Mouse (Mus musculus): ENCODE measurements around the gene Lysmd3. TPM values are rescaled to one million over a fixed set of nuclear protein-coding genes. Genes with fewer than 3 reads are reported as not detected.

Gene Lysmd3
- polyA plus RNA-seq, 1 experiment: 6.4 TPM

GRCm38 (mm10) chr13:81663566-81664330 lies 6.3 kb downstream of the Lysmd3 start:
- TF ChIP-seq CTCF (IDR thresholded peaks at IDR 0.05; ENCODE audit: extremely low read depth, insufficient read depth, low read length) (no peak), POLR2A (IDR thresholded peaks at IDR 0.05; ENCODE audit: extremely low read depth, insufficient read depth, low read length) (no peak)
- no peak overlapping the region for H3K27ac ChIP-seq (ENCODE audit: insufficient read depth, low read length)
- no peak overlapping the region for H3K4me3 ChIP-seq (ENCODE audit: insufficient read depth, low read length)
- peaks cover 4% of the 10 kb centered on the region for H3K4me1 ChIP-seq (ENCODE audit: control insufficient read depth, insufficient read depth, low read length)

GRCm38 (mm10) chr13:81664331-81664698 lies 6.9 kb downstream of the Lysmd3 start:
- Histone ChIP-seq H3K4me1 (ENCODE audit: control insufficient read depth, insufficient read depth, low read length) (peaks cover 4% of the 10 kb centered on the region), H3K4me3 (ENCODE audit: insufficient read depth, low read length) (no peak overlapping the region), H3K27ac (ENCODE audit: insufficient read depth, low read length) (no peak overlapping the region)
- TF ChIP-seq POLR2A (IDR thresholded peaks at IDR 0.05; ENCODE audit: extremely low read depth, insufficient read depth, low read length): no peak
- no peak for TF ChIP-seq CTCF (IDR thresholded peaks at IDR 0.05; ENCODE audit: extremely low read depth, insufficient read depth, low read length)

GRCm38 (mm10) chr13:81667713-81668112 lies 10.2 kb downstream of the Lysmd3 start:
- H3K27ac ChIP-seq (ENCODE audit: insufficient read depth, low read length): no peak overlapping the region
- no peak overlapping the region for H3K4me3 ChIP-seq (ENCODE audit: insufficient read depth, low read length)
- TF ChIP-seq POLR2A (IDR thresholded peaks at IDR 0.05; ENCODE audit: extremely low read depth, insufficient read depth, low read length) (no peak), CTCF (IDR thresholded peaks at IDR 0.05; ENCODE audit: extremely low read depth, insufficient read depth, low read length) (no peak)
- H3K4me1 ChIP-seq (ENCODE audit: control insufficient read depth, insufficient read depth, low read length): peaks cover 4% of the 10 kb centered on the region

GRCm38 (mm10) chr13:81675333-81675732 lies 17.9 kb downstream of the Lysmd3 start:
- TF ChIP-seq CTCF (IDR thresholded peaks at IDR 0.05; ENCODE audit: extremely low read depth, insufficient read depth, low read length) (no peak), POLR2A (IDR thresholded peaks at IDR 0.05; ENCODE audit: extremely low read depth, insufficient read depth, low read length) (no peak)

GRCm38 (mm10) chr13:81683107-81683506 lies 25.6 kb downstream of the Lysmd3 start:
- TF ChIP-seq POLR2A (IDR thresholded peaks at IDR 0.05; ENCODE audit: extremely low read depth, insufficient read depth, low read length): no peak
- no peak for TF ChIP-seq CTCF (IDR thresholded peaks at IDR 0.05; ENCODE audit: extremely low read depth, insufficient read depth, low read length)
- no peak overlapping the region for H3K27ac ChIP-seq (ENCODE audit: insufficient read depth, low read length)
- peaks cover 2% of the 10 kb centered on the region; the same call in 1 of the 2 replicates for H3K4me1 ChIP-seq (ENCODE audit: control insufficient read depth, insufficient read depth, low read length)
- H3K4me3 ChIP-seq (ENCODE audit: insufficient read depth, low read length): no peak overlapping the region

More at GRCm38 (mm10) chr13:81675333-81675732, 17.9 kb downstream of the Lysmd3 start:
- no peaks in the 10 kb centered on the region for H3K4me1 ChIP-seq (ENCODE audit: control insufficient read depth, insufficient read depth, low read length)
- H3K4me3 ChIP-seq (ENCODE audit: insufficient read depth, low read length): no peak overlapping the region
- no peak overlapping the region for H3K27ac ChIP-seq (ENCODE audit: insufficient read depth, low read length)

- H3K4me3 ChIP-seq (ENCODE audit: insufficient read depth, low read length): no peak overlapping the region
- peaks cover 2% of the 10 kb centered on the region; the same call in 1 of the 2 replicates for H3K4me1 ChIP-seq (ENCODE audit: control insufficient read depth, insufficient read depth, low read length)
- no peak for TF ChIP-seq POLR2A (IDR thresholded peaks at IDR 0.05; ENCODE audit: extremely low read depth, insufficient read depth, low read length)
- no peak for TF ChIP-seq CTCF (IDR thresholded peaks at IDR 0.05; ENCODE audit: extremely low read depth, insufficient read depth, low read length)
Observed at GRCm38 (mm10) chr13:81684258-81684657, 26.8 kb downstream of the Lysmd3 start.

GRCm38 (mm10) chr13:81684884-81685283 lies 27.4 kb downstream of the Lysmd3 start:
- Histone ChIP-seq H3K4me1 (ENCODE audit: control insufficient read depth, insufficient read depth, low read length) (peaks cover 2% of the 10 kb centered on the region; the same call in 1 of the 2 replicates), H3K27ac (ENCODE audit: insufficient read depth, low read length) (no peak overlapping the region), H3K4me3 (ENCODE audit: insufficient read depth, low read length) (no peak overlapping the region)
- TF ChIP-seq CTCF (IDR thresholded peaks at IDR 0.05; ENCODE audit: extremely low read depth, insufficient read depth, low read length) (no peak), POLR2A (IDR thresholded peaks at IDR 0.05; ENCODE audit: extremely low read depth, insufficient read depth, low read length) (no peak)

More at GRCm38 (mm10) chr13:81684258-81684657, 26.8 kb downstream of the Lysmd3 start:
- no peak overlapping the region for H3K27ac ChIP-seq (ENCODE audit: insufficient read depth, low read length)

GRCm38 (mm10) chr13:81689587-81689986 lies 32.1 kb downstream of the Lysmd3 start:
- TF ChIP-seq CTCF (IDR thresholded peaks at IDR 0.05; ENCODE audit: extremely low read depth, insufficient read depth, low read length): no peak
- TF ChIP-seq POLR2A (IDR thresholded peaks at IDR 0.05; ENCODE audit: extremely low read depth, insufficient read depth, low read length): no peak
- H3K4me1 ChIP-seq (ENCODE audit: control insufficient read depth, insufficient read depth, low read length): no peaks in the 10 kb centered on the region; the same call in 1 of the 2 replicates
- H3K4me3 ChIP-seq (ENCODE audit: insufficient read depth, low read length): no peak overlapping the region
- H3K27ac ChIP-seq (ENCODE audit: insufficient read depth, low read length): no peak overlapping the region

- Histone ChIP-seq H3K4me1 (ENCODE audit: control insufficient read depth, insufficient read depth, low read length) (no peaks in the 10 kb centered on the region; the same call in 1 of the 2 replicates), H3K4me3 (ENCODE audit: insufficient read depth, low read length) (no peak overlapping the region), H3K27ac (ENCODE audit: insufficient read depth, low read length) (no peak overlapping the region)
- TF ChIP-seq CTCF (IDR thresholded peaks at IDR 0.05; ENCODE audit: extremely low read depth, insufficient read depth, low read length) (no peak), POLR2A (IDR thresholded peaks at IDR 0.05; ENCODE audit: extremely low read depth, insufficient read depth, low read length) (no peak)
Observed at GRCm38 (mm10) chr13:81690477-81690876, 33.0 kb downstream of the Lysmd3 start.

- H3K27ac ChIP-seq (ENCODE audit: insufficient read depth, low read length): no peak overlapping the region
- H3K4me1 ChIP-seq (ENCODE audit: control insufficient read depth, insufficient read depth, low read length): no peaks in the 10 kb centered on the region; the same call in 1 of the 2 replicates
- no peak overlapping the region for H3K4me3 ChIP-seq (ENCODE audit: insufficient read depth, low read length)
- TF ChIP-seq CTCF (IDR thresholded peaks at IDR 0.05; ENCODE audit: extremely low read depth, insufficient read depth, low read length): no peak
- TF ChIP-seq POLR2A (IDR thresholded peaks at IDR 0.05; ENCODE audit: extremely low read depth, insufficient read depth, low read length): no peak
Observed at GRCm38 (mm10) chr13:81691606-81692005, 34.1 kb downstream of the Lysmd3 start.

Data from cortical plate, adult 2 months (tissue).